Mouse (Mus musculus): ENCODE measurements at regions not wholly inside any gene's neighbourhood (a gene's known extent, or its start where the extent isn't known, plus 50 kb on each side); places are given as distances from the start of the nearest gene placed in this dataset.

DNA sequence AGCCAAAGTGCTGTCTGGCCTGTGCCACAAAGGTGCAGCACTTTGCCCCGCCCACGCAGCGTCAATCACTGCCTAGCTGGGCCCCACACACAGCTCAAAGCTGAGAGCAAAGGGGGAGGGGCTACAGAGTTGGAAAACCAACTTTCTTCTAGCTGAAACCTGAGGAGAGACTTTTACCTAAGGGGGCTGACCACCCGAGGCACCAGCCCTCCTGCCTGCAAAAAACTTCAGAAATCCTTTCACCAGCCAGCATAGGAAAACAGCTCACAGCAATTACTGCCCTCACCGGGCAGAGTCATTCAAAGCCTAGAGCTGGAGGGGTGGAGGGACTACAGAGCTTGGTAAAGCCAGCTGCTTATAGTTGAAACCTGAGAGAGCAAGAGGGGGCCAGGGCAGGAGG, 74.6 kb upstream of the Pabpc5 start:
- 37% methylated on average over 5 of the region's 5 CpGs for whole genome bisulfite sequencing
- H3K4me2 ChIP-seq = peak overlapping the region; percentile 24; the same call in 1 of the 2 replicates
- peak overlapping the region; percentile 14 for H3K27ac ChIP-seq
- no peaks in the 10 kb centered on the region for H3K36me3 ChIP-seq
- ATAC-seq (ENCODE audit: insufficient number of reproducible peaks, insufficient read depth, low FRiP score, low TSS enrichment, low read depth) = peak; percentile 85
- H3K4me1 ChIP-seq = no peaks in the 10 kb centered on the region
- H3K4me3 ChIP-seq = no peak overlapping the region
- no peaks in the 10 kb centered on the region for H3K27me3 ChIP-seq
- no peaks in the 10 kb centered on the region for H3K9me3 ChIP-seq
- no peak overlapping the region for H3K9ac ChIP-seq

All from embryonic facial prominence, embryonic 13.5 days (tissue).